Mouse (Mus musculus): Measurements from ENCODE around the gene Wdr20. TPM values are rescaled to one million over a fixed set of nuclear protein-coding genes. Genes with fewer than 3 reads are reported as not detected.

Wdr20 gene
- total RNA-seq, 2 experiments from 2014 or later = 28.2 to 32.0 TPM

- intact Hi-C loops (cut with DNase I) = no loop called here
- DNase-seq = no peak
Observed at GRCm38 (mm10) chr12:110813132-110813531, 75.4 kb downstream of the Wdr20 start.

GRCm38 (mm10) chr12:110813624-110814023 lies 75.9 kb downstream of the Wdr20 start:
- no peak for DNase-seq
- intact Hi-C loops (cut with DNase I) = no loop called here

GRCm38 (mm10) chr12:110814924-110815323 lies 77.2 kb downstream of the Wdr20 start:
- intact Hi-C loops (cut with DNase I) = no loop called here

GRCm38 (mm10) chr12:110816833-110817232 lies 79.1 kb downstream of the Wdr20 start:
- intact Hi-C loops (cut with DNase I) = no loop called here
- DNase-seq = no peak

More at GRCm38 (mm10) chr12:110814924-110815323, 77.2 kb downstream of the Wdr20 start:
- no peak for DNase-seq

GRCm38 (mm10) chr12:110819367-110819766 lies 81.6 kb downstream of the Wdr20 start:
- DNase-seq = no peak
- intact Hi-C loops (cut with DNase I) = no loop called here

- intact Hi-C loops (cut with DNase I) = no loop called here
- no peak for DNase-seq
Observed at GRCm38 (mm10) chr12:110821787-110822186, 84.0 kb downstream of the Wdr20 start.

- DNase-seq = no peak
- intact Hi-C loops (cut with DNase I) = no loop called here
Observed at GRCm38 (mm10) chr12:110822366-110822765, 84.6 kb downstream of the Wdr20 start.

- intact Hi-C loops (cut with DNase I) = no loop called here
- no peak for DNase-seq
Observed at GRCm38 (mm10) chr12:110828908-110829307, 91.2 kb downstream of the Wdr20 start.

GRCm38 (mm10) chr12:110830293-110831024 lies 92.7 kb downstream of the Wdr20 start:
- intact Hi-C loops (cut with DNase I) = no loop called here

GRCm38 (mm10) chr12:110835182-110835581 lies 97.4 kb downstream of the Wdr20 start:
- DNase-seq = no peak
- intact Hi-C loops (cut with DNase I) = no loop called here

More at GRCm38 (mm10) chr12:110830293-110831024, 92.7 kb downstream of the Wdr20 start:
- DNase-seq = no peak

- intact Hi-C loops (cut with DNase I) = no loop called here
- no peak for DNase-seq
Observed at GRCm38 (mm10) chr12:110836729-110837128, 99.0 kb downstream of the Wdr20 start.

- intact Hi-C loops (cut with DNase I) = no loop called here
- no peak for DNase-seq
Observed at GRCm38 (mm10) chr12:110837192-110837841, 99.6 kb downstream of the Wdr20 start.

- intact Hi-C loops (cut with DNase I) = no loop called here
Observed at GRCm38 (mm10) chr12:110837850-110838249, 100.1 kb downstream of the Wdr20 start.

GRCm38 (mm10) chr12:110840348-110841198 lies 102.8 kb downstream of the Wdr20 start, which contains the start of gene Mok:
Gene Mok (minus strand): TSS chr12:110840939.
- DNase-seq = peak; percentile 98 to 99
- intact Hi-C loops (cut with DNase I) = loop anchor here (1.0 to 5.0 kb wide), 2 partner anchors 393 to 422 kb away; partner anchors contain the start of gene Ppp2r5c

More at GRCm38 (mm10) chr12:110837850-110838249, 100.1 kb downstream of the Wdr20 start:
- no peak for DNase-seq

- intact Hi-C loops (cut with DNase I) = loop anchor here (1.0 to 5.0 kb wide), 3 partner anchors 105 to 424 kb away; partner anchors contain the start of genes Ppp2r5c and Wdr20
- DNase-seq = no peak
Observed at GRCm38 (mm10) chr12:110841731-110842493, 104.2 kb downstream of the Wdr20 start.

GRCm38 (mm10) chr12:110843194-110844048 lies 105.7 kb downstream of the Wdr20 start:
- intact Hi-C loops (cut with DNase I) = loop anchor here (1.0 to 5.0 kb wide), 4 partner anchors 107 to 396 kb away; partner anchors contain the start of genes Ppp2r5c and Wdr20
- DNase-seq = peak; percentile 90 to 91

GRCm38 (mm10) chr12:110844227-110845130 lies 106.7 kb downstream of the Wdr20 start:
- DNase-seq = peak in 1 of 2 experiments; percentile 49
- intact Hi-C loops (cut with DNase I) = loop anchor here (2.0 to 5.0 kb wide), 3 partner anchors 148 to 397 kb away; partner anchors contain the start of gene Ppp2r5c
